Mouse (Mus musculus) megakaryocyte progenitor cell, adult 5-6 weeks (primary cell): ENCODE results near the gene Mapk10. TPM values are rescaled to one million over a fixed set of nuclear protein-coding genes. Genes with fewer than 3 reads are reported as not detected.

Experiments used
- ATAC-seq: replicated peaks from 2 replicates; pipeline ENCODE4 v1.8.0; 2016; ENCODE audit warnings: mild to moderate bottlenecking, moderate TSS enrichment, inconsistent platforms; ENCODE audit not compliant: poor library complexity
- total RNA-seq, 2 experiments: library from RNA; stranded (forward) in 1 of 2; stranded (reverse) in 1 of 2; fragments of 157-497, 149-512 nt in 1 of 2; fragments of 200-1000 nt in 1 of 2; gene quantifications; 2 replicates each; pipeline versions ENCODE4 v1.2.3 to v1.2.4; 2015 to 2017

Mapk10 gene
- total RNA-seq, 2 experiments from 2014 or later = not detected

GRCm38 (mm10) chr5:103071006-103071612, 140.0 kb downstream of the Mapk10 start:
- ATAC-seq = no peak

DNA sequence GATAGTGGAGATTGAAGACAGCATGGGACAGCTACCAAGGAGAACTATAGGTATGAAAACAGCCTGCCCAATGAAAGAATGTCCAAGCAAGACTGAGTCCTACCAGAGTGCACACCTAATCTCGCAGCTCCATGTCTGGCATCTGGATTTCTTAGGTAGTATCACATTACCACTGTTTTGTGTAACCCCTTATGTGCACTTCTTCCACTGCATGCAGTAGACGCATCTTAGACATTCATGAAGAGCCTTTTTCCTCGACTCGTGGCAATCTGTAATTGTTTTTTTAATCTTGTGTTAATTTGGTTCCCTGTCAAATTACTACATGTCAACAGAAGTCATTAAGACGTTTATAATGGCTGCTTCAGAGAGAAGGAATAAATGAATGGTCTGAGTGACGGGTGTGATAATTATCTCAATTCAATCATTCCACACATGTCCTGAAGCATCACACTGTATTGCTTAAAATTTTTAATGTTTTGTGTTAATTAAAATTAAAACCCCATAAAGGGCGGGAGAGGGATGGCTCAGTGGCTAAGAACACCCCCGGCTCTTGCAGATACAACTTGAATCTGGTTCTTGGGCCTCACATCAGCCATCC, 160.7 kb downstream of the Mapk10 start:
- ATAC-seq = no peak

DNA sequence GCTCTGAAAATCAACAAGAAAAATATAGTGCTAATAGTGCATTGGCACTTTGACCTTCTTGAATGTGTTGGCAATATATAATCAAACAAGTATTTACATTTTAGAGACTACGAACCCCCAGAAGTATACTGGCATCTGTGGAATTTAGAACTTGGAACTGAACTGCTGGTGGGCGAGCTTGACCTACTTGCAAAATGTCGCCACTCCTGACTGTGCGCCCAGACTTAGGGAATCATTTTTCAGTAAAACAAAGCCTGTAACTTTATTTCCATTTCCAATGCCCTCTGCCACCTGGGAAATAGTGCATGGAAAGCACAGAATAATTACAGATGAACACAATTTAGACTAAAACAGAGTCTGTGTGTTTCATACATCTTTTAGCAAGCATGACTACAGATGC, 163.1 kb downstream of the Mapk10 start:
- no peak for ATAC-seq

- no peak for ATAC-seq
Observed at GRCm38 (mm10) chr5:103037752-103038151, 173.4 kb downstream of the Mapk10 start.

GRCm38 (mm10) chr5:103028940-103029621, 182.1 kb downstream of the Mapk10 start:
- ATAC-seq = no peak

DNA sequence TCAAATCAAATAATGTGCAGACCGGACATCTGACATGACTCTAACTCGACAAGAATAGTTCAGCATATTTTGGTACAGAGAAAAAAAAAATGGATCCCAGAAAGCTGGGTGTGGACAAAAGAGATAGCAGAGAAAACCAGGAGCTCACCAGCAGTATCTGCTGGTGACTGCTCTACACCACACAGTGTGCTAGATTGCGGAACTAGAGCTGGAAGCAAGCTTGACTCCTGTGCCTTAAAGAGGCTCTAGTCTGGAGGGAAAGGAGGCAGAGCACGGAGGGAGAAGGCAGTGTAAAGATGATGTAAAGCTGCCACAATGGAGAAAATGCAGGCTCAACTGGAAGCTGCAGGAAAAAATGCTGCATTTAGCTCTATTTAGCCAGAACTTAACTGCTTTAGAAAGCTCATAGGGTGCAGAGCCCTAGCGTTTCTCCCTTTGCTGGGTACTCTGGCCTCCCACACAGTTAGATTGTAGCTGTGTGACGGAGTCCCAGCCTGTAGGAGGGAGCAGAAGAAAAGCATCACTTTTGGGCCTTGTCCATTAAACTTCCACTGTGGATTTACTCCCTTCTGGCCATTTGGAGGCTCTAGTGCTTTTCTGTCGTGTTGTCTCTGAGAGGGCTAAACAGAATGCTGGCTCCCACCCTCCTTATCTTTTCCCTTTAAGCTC, 188.5 kb downstream of the Mapk10 start:
- no peak for ATAC-seq

DNA sequence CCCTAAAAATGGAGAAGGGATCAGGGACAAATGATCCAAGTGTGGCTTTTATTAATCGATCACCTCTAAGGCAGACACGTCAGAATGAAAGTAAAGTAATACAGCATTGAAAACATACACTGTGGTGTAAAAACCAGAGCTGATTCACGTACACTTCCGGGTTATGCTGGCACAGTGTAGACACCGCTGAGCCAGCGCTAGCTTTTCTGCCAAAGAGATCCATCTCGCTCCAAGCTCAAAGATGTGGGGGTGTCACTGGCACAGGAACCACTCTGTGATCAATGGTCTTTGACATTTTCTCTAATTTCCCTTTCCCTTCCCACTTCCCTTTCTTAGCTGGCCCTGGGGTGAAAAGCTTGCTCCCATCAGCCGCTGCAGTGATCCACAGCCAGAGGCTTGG, 189.7 kb downstream of the Mapk10 start:
- no peak for ATAC-seq

DNA sequence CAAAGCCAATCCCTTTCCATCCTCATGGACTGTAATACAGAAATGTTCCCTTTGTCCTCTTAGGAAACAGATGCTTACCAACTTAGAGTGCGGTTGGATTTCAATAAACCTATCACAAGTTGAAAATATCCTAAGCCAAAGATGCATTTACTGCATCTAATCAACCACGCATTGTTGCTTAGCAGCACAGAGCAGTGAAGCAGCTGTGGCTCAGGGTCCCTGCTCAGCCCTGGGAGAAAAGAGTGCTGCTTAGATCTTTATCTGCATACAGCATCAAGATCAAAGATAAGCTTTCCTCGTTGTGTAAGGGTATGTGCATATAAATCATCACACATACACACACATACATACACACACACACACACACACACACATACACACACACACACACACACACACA, 190.2 kb downstream of the Mapk10 start:
- ATAC-seq = no peak

DNA sequence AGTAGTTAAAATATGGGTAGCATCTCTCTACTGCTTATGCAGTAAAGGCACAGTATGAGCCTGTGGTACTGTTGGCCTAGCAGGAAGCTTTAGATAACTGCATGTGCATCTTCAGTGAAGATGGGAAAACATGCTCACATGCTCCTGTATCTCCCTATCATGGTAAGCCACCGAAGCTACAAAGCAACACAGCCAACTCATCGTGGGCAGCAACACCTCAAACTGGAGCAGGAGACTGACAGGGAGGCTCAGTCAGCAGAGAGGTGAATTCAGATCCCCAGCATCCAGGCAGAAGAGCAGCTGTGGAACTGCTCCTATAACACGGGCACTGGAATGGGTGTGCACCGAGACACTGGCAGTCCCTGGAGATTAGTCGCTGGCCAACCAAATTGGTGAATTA, 191.0 kb downstream of the Mapk10 start:
- no peak for ATAC-seq

DNA sequence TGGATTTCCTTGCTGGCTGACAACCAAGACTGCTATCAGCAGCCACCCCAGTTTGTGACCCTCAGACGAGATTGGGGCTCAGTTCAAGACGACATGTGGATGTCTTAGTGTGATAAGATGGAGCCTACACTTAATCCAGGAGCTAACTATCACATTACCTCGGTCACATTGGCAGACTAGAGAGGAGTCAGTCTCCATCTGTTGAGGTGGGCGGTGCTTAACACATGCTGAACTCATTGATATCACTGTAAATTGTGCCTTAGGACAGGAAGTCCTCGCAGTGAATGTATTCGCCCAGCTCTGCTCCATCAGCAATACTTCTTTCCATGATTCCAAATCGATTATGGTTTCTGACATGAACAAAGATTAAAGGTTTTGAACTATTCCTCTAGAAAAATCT, 193.5 kb downstream of the Mapk10 start:
- ATAC-seq = no peak

DNA sequence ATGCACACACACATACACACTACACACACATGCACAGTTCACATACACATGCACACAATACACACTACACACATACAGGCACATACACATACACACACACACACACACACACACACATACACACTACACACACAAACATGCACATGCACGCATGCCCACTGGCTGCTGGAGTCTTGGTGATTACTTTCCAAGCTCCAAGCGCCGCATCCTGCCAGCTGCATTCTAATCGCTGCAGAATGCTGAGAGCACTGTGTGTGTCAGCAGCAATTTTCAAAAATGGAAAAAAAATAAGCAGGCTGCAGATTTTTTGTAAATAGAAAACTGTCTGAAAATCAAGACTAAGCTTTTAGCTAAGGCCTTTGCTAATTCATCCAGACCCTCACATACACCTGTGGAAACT, 196.8 kb downstream of the Mapk10 start:
- ATAC-seq = no peak

DNA sequence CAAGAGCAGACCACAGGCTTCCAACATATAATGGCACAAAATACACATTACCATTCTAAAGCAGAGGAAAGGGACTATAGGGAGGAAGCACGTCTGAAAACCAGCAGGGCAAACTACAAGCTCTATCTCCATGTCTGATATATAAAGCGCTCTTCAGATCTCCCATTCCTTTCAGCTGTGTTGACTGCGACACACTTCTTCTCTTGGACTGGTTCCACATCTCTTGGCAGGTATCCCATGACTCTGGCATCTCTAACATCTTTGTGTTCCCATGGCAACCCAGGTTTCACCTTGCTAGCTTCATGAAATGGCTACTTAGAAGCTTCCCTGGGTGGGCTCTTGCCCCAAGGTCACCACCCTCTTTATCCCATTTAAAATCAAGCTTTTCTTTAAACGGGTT, 202.2 kb downstream of the Mapk10 start:
- no peak for ATAC-seq

- no peak for ATAC-seq
Observed at GRCm38 (mm10) chr5:103002116-103002515, 209.0 kb downstream of the Mapk10 start.

DNA sequence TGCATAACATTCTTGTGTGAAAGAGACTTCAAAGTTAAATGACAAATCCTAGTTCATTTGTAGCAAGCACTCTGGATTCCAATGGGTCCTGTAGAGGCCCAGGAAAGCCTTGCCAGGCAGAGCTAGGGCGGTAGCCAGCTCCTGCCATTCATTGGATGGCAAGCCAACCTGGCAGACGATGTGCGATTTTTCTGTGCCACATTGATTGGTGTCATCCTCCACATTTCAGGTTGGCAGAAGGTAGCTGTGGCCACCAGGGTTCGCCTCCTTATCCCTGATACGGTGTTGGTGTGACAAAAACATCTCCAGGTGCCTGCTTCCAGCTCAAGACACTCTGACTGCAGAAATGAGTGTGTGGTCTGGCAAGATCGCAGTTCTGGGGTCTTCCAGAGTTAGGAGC, 210.6 kb downstream of the Mapk10 start:
- no peak for ATAC-seq

DNA sequence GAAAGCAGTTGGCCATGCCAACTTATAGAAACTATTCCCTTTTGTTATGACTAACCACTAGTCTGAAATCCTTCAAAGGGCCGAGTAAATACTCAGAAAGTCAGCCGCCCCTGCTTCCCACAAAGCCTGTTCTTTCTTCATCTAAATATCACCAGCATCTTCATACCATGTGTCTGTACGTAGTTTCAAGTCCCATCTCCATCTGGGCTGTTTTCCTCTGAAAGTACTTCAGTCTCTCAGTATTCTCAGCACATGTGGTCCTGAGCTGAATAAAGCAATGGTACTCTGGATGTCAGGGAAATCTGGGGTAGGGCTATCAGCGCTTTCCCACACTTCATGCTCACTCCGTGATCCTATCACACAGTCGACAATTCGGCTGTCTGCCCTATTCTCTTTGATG, 212.6 kb downstream of the Mapk10 start:
- ATAC-seq = no peak

GRCm38 (mm10) chr5:102997907-102998306, 213.2 kb downstream of the Mapk10 start:
- no peak for ATAC-seq

DNA sequence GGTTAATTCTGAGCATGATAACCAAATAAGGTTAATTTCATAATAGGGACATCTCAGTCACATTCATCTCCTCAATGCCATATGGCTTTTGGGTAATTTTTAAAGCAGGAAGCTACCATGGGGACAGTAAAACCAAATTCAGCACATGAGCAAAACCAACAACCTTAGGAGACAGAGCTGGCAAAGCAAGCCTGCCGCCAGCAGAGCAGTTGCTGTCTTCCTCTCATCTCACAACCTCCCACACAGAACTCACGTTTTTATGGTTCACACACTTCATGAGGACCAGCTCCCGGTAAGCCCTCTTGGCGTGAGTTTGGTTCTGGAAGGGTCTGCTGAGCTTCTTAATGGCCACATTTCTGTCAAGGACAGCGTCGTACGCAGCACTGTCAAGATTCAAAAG, 214.8 kb downstream of the Mapk10 start:
- ATAC-seq = no peak

- ATAC-seq = no peak
Observed at GRCm38 (mm10) chr5:102995928-102996327, 215.2 kb downstream of the Mapk10 start.

DNA sequence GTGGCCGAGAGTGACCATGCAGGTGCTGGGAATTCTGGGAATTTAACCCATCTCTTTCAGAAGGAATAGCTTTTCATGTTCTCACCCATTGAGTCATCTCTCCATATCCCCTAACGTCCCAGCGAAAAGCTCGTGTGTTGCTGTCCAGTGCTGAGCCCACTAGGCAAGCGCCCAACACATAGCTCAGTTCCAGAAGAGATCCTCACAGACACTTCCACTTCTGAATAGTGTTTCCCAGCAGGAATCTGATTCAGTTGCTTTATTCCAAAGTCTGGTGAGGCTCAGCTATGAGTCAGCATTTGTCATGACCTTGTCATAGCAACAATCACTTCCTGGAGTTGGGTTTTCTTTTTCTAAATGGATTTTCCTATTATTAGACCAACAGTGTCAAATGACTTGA, 217.2 kb downstream of the Mapk10 start:
- ATAC-seq = no peak

DNA sequence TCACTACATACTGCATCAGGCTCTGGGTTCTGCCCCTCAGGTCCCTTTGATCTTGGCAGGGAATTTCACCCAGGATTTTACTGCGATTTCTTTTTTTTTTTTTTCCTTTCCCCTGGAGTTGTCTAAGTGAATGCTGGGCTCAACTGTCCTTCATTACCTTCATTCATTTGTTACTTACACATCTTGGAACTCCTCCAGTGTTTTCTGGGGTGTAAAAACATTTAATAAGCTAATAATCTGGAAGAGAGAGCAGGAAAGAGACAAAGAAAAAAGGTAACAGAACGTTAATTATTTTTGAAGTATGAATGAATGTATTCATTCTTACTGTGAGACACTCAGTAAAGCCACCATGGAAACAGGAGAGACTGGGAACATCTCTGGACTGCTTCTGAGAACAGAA, 219.4 kb downstream of the Mapk10 start:
- no peak for ATAC-seq

DNA sequence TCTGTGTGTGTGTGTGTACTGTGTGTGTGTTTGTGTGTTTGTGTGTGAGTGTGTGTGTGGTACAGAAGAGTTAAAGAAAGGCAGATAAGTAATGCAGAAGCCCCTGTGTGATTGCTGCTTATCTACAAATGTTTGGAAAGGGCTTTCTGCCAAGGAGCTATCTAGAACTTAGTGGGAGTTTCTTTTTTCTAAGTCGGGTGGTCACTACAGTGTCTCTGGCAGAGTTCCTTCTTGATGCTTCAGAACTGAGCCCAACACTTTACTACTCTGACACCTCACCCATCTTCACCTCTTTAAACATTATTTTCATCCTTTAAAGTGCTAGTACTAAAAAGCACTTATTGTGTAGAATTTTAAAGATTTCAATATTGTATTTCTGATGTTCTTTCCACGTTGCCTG, 232.8 kb downstream of the Mapk10 start:
- no peak for ATAC-seq

DNA sequence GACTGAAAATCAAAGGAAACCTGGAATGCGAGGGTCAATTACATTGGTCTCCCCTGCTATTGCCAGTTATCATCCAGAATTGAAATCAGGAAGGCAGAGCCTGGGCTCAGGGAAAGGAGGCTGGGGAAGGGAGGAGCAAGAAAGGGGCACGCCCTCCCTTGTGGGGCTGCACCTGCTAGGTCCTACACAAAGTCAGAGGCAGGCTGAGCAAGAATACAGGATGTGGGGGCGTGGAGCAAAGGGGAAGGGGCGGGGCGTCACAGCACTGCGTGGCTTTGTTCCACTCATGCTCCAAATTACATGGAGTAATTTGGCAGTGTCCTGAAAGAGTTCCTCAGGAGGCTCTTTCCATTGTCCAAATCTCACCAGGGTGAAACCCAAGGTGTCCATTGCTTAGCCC, 234.0 kb downstream of the Mapk10 start:
- no peak for ATAC-seq
